Mouse (Mus musculus) heart, embryonic 14.5 days (tissue): Measurements from ENCODE around the gene Masp1. TPM values are rescaled to one million over a fixed set of nuclear protein-coding genes. Genes with fewer than 3 reads are reported as not detected.

Source experiments
- ATAC-seq: fragments of 200-750 bp; cut with Nextera tagmentation; 2 replicates; pipeline ENCODE4 v1.8.0; 2017; ENCODE audit warnings: low read depth, moderate TSS enrichment; ENCODE audit not compliant: insufficient number of reproducible peaks, insufficient read depth, low FRiP score
- H3K27ac ChIP-seq, 2 experiments: fragments of 200-500 bp in 1 of 2; fragments of 300-500 bp in 1 of 2; sonication (generic) in 1 of 2; replicated peaks in 1 of 2; 2 replicates each; pipeline ENCODE4 v1.5.1; 2012 to 2014; ENCODE audit warnings: low read depth in 2 of 2, low read length in 2 of 2, control low read depth in 1 of 2, mild to moderate bottlenecking in 1 of 2, mixed read lengths in 1 of 2; ENCODE audit not compliant: control insufficient read depth in 1 of 2, insufficient read depth in 1 of 2
- H3K27me3 ChIP-seq: fragments of 300-500 bp; sonication (generic); 2 replicates; pipeline ENCODE4 v1.6.1; 2014; ENCODE audit warnings: mild to moderate bottlenecking, low read length, control low read depth; ENCODE audit not compliant: control insufficient read depth, insufficient read depth
- H3K36me3 ChIP-seq: fragments of 300-500 bp; sonication (generic); 2 replicates; pipeline ENCODE4 v1.6.1; 2014; ENCODE audit warnings: mild to moderate bottlenecking, control low read depth, low read length, mixed read lengths; ENCODE audit not compliant: control insufficient read depth, insufficient read depth
- H3K4me1 ChIP-seq, 2 experiments: fragments of 200-500 bp in 1 of 2; fragments of 300-500 bp in 1 of 2; sonication (generic) in 1 of 2; 2 replicates each; pipeline ENCODE4 v1.6.1; 2012 to 2014; ENCODE audit warnings: low read length in 2 of 2, control low read depth in 1 of 2, mixed read lengths in 1 of 2; ENCODE audit not compliant: control insufficient read depth in 2 of 2, insufficient read depth in 2 of 2
- H3K4me2 ChIP-seq: fragments of 300-500 bp; sonication (generic); 2 replicates; pipeline ENCODE4 v1.6.1; 2014; ENCODE audit warnings: mild to moderate bottlenecking, low read length
- H3K4me3 ChIP-seq, 2 experiments: fragments of 200-500 bp in 1 of 2; fragments of 300-500 bp in 1 of 2; sonication (generic) in 1 of 2; 2 replicates each; pipeline ENCODE4 v1.5.1; 2012 to 2014; ENCODE audit warnings: low read length in 2 of 2, mild to moderate bottlenecking in 2 of 2, control low read depth in 1 of 2, low read depth in 1 of 2, moderate library complexity in 1 of 2; ENCODE audit not compliant: control insufficient read depth in 1 of 2, insufficient read depth in 1 of 2
- H3K9ac ChIP-seq: fragments of 300-500 bp; sonication (generic); 2 replicates; pipeline ENCODE4 v1.6.1; 2014; ENCODE audit warnings: mild to moderate bottlenecking, low read length
- H3K9me3 ChIP-seq: fragments of 300-500 bp; sonication (generic); 2 replicates; pipeline ENCODE4 v1.6.1; 2016; ENCODE audit warnings: low read length, control low read depth; ENCODE audit not compliant: control insufficient read depth
- WGBS: fragments of 180-500 bp; shearing (Covaris S2); extraction: QIAGEN DNeasy Blood & Tissue Kit; methylation state at CpG from one replicate; pipeline ENCODE4 v1.1.7; 2014; 5-methylcytosine and 5-hydroxymethylcytosine counted together
- polyA plus RNA-seq: library from polyadenylated mRNA; unstranded; fragments of >200 nt; fragmentation: Nextera tagmentation; extraction: Ambion mirVana; gene quantifications from 2 replicates; pipeline ENCODE4 v1.2.1, GENCODE M21; 2014

Masp1 gene
- polyA plus RNA-seq, 1 experiment from 2014 or later, result 18.0 TPM

- peak overlapping the region; percentile 37 to 86 for H3K27ac ChIP-seq
- H3K9ac ChIP-seq, result peak overlapping the region; percentile 75
- no peaks in the 10 kb centered on the region for H3K27me3 ChIP-seq
- 9% methylated on average over 1 of the region's 1 CpGs for WGBS
- H3K4me1 ChIP-seq, result peaks cover 24 to 61% of the 10 kb centered on the region in 2 experiments
- ATAC-seq, result no peak
- peak overlapping the region; percentile 77 for H3K4me2 ChIP-seq
- no peaks in the 10 kb centered on the region for H3K36me3 ChIP-seq
- peak overlapping the region; percentile 36 to 45 for H3K4me3 ChIP-seq
- no peaks in the 10 kb centered on the region for H3K9me3 ChIP-seq
Measured at GRCm38 (mm10) chr16:23519771-23520170, 844 bp downstream of the Masp1 start.

GRCm38 (mm10) chr16:23518567-23519369, 1.8 kb downstream of the Masp1 start:
- Histone ChIP-seq H3K27me3 (no peaks in the 10 kb centered on the region), H3K27ac (peak overlapping the region in 1 of 2 experiments; percentile 4; a peak in 1 of 4 replicates), H3K4me3 (peak overlapping the region in 1 of 2 experiments; percentile 45; a peak in 1 of 4 replicates), H3K9ac (no peak overlapping the region), H3K36me3 (no peaks in the 10 kb centered on the region), H3K4me1 (peaks cover 24 to 61% of the 10 kb centered on the region in 2 experiments), H3K9me3 (no peaks in the 10 kb centered on the region), H3K4me2 (peak overlapping the region; percentile 77)
- WGBS, result 70% methylated on average over 10 of the region's 10 CpGs
- no peak for ATAC-seq

GRCm38 (mm10) chr16:23517754-23518566, 2.7 kb downstream of the Masp1 start:
- peaks cover 24 to 61% of the 10 kb centered on the region in 2 experiments for H3K4me1 ChIP-seq
- H3K9me3 ChIP-seq, result no peaks in the 10 kb centered on the region
- H3K4me3 ChIP-seq, result no peak overlapping the region
- no peak for ATAC-seq
- no peaks in the 10 kb centered on the region for H3K27me3 ChIP-seq
- H3K9ac ChIP-seq, result 0 out of 2 replicates have a peak overlapping the region, but pooled peaks have one; percentile 1
- 0 out of 4 replicates have a peak overlapping the region, but pooled peaks of 1 of the 2 experiments have one; percentile 4 for H3K27ac ChIP-seq
- WGBS, result 47% methylated on average over 20 of the region's 20 CpGs
- H3K4me2 ChIP-seq, result peak overlapping the region; percentile 77
- H3K36me3 ChIP-seq, result no peaks in the 10 kb centered on the region

GRCm38 (mm10) chr16:23517230-23517629, 3.4 kb downstream of the Masp1 start:
- H3K27me3 ChIP-seq, result no peaks in the 10 kb centered on the region
- H3K36me3 ChIP-seq, result no peaks in the 10 kb centered on the region
- no peak overlapping the region for H3K27ac ChIP-seq
- no peak overlapping the region for H3K4me3 ChIP-seq
- peaks cover 21 to 54% of the 10 kb centered on the region in 2 experiments for H3K4me1 ChIP-seq
- H3K9ac ChIP-seq, result no peak overlapping the region
- no peaks in the 10 kb centered on the region for H3K9me3 ChIP-seq
- WGBS, result 77% methylated on average over 5 of the region's 5 CpGs
- ATAC-seq, result no peak
- H3K4me2 ChIP-seq, result no peak overlapping the region

- Histone ChIP-seq H3K4me1 (peaks cover 21 to 53% of the 10 kb centered on the region in 2 experiments), H3K9ac (no peak overlapping the region), H3K4me3 (no peak overlapping the region), H3K36me3 (no peaks in the 10 kb centered on the region), H3K27me3 (no peaks in the 10 kb centered on the region), H3K27ac (peak overlapping the region in 1 of 2 experiments; percentile 58; a peak in 2 of 4 replicates), H3K9me3 (no peaks in the 10 kb centered on the region), H3K4me2 (no peak overlapping the region)
- WGBS, result 41% methylated on average over 2 of the region's 2 CpGs
- ATAC-seq, result no peak
Measured at GRCm38 (mm10) chr16:23516606-23517005, 4.0 kb downstream of the Masp1 start.

- 3% methylated on average over 3 of the region's 3 CpGs for WGBS
- Histone ChIP-seq H3K4me1 (peaks cover 19 to 45% of the 10 kb centered on the region in 2 experiments), H3K4me2 (0 out of 2 replicates have a peak overlapping the region, but pooled peaks have one; percentile 13), H3K27ac (peak overlapping the region; percentile 49 to 58), H3K27me3 (no peaks in the 10 kb centered on the region), H3K9me3 (no peaks in the 10 kb centered on the region), H3K36me3 (no peaks in the 10 kb centered on the region), H3K9ac (no peak overlapping the region), H3K4me3 (no peak overlapping the region)
- peak; percentile 75 for ATAC-seq
Measured at GRCm38 (mm10) chr16:23515766-23516165, 4.8 kb downstream of the Masp1 start.

- Histone ChIP-seq H3K4me2 (no peak overlapping the region), H3K9me3 (no peaks in the 10 kb centered on the region), H3K4me1 (peaks cover 23 to 34% of the 10 kb centered on the region in 2 experiments), H3K36me3 (no peaks in the 10 kb centered on the region), H3K9ac (no peak overlapping the region), H3K27me3 (no peaks in the 10 kb centered on the region), H3K4me3 (no peak overlapping the region), H3K27ac (no peak overlapping the region)
- 92% methylated on average over 1 of the region's 1 CpGs for WGBS
- ATAC-seq, result no peak
Measured at GRCm38 (mm10) chr16:23513401-23513800, 7.2 kb downstream of the Masp1 start.
